Mouse (Mus musculus) c-Kit-positive CD71-positive TER-119-negative erythroid progenitor cells, embryonic 14.5 days (primary cell): ENCODE data around the gene Ngdn.
"Not testable (repeated sequence)": the region's sequence is repeated elsewhere in the genome, so short reads cannot be mapped to it uniquely, and the experiment has no call there.

ENCODE experiments used
- DNase-seq: peaks from one replicate; pipeline ENCODE4 v3.0.0-alpha.2; 2013; ENCODE audit warnings: low read depth

Ngdn gene

GRCm38 (mm10) chr14:55029034-55029698, 13.9 kb downstream of the Ngdn start:
- DNase-seq: peak; percentile 30

- no peak for DNase-seq
Measured at GRCm38 (mm10) chr14:55032695-55033225, 17.5 kb downstream of the Ngdn start.

GRCm38 (mm10) chr14:55043694-55044093, 28.4 kb downstream of the Ngdn start:
- not testable (repeated sequence) for DNase-seq

GRCm38 (mm10) chr14:55047971-55048531, 32.8 kb downstream of the Ngdn start:
- DNase-seq: no peak

GRCm38 (mm10) chr14:55052496-55052895, 37.2 kb downstream of the Ngdn start:
- no peak for DNase-seq

GRCm38 (mm10) chr14:55053050-55053449, 37.8 kb downstream of the Ngdn start:
- DNase-seq: no peak

GRCm38 (mm10) chr14:55053708-55054190, 38.5 kb downstream of the Ngdn start:
- no peak for DNase-seq

- DNase-seq: no peak
Measured at GRCm38 (mm10) chr14:55054191-55054749, 39.0 kb downstream of the Ngdn start.

GRCm38 (mm10) chr14:55055167-55055834, 40.0 kb downstream of the Ngdn start:
- DNase-seq: no peak

- peak; percentile 44 for DNase-seq
Measured at GRCm38 (mm10) chr14:55059009-55059408, 43.8 kb downstream of the Ngdn start.

GRCm38 (mm10) chr14:55059931-55060330, 44.7 kb downstream of the Ngdn start:
- DNase-seq: no peak

- no peak for DNase-seq
Measured at GRCm38 (mm10) chr14:55061845-55062244, 46.6 kb downstream of the Ngdn start.

- peak; percentile 86 for DNase-seq
Measured at GRCm38 (mm10) chr14:55062626-55063025, 47.4 kb downstream of the Ngdn start.

GRCm38 (mm10) chr14:55063117-55063516, 47.9 kb downstream of the Ngdn start:
- no peak for DNase-seq

GRCm38 (mm10) chr14:55063581-55064381, 48.5 kb downstream of the Ngdn start:
- DNase-seq: no peak

- DNase-seq: no peak
Measured at GRCm38 (mm10) chr14:55064481-55065370, 49.5 kb downstream of the Ngdn start.

- no peak for DNase-seq
Measured at GRCm38 (mm10) chr14:55065391-55065790, 50.1 kb downstream of the Ngdn start.

GRCm38 (mm10) chr14:55066042-55066441, 50.8 kb downstream of the Ngdn start:
- DNase-seq: no peak

GRCm38 (mm10) chr14:55071756-55072155, 56.5 kb downstream of the Ngdn start:
- DNase-seq: no peak
